Mouse (Mus musculus) forebrain, postnatal 0 days (tissue): ENCODE measurements around the gene Camta1. TPM values are rescaled to one million over a fixed set of nuclear protein-coding genes. Genes with fewer than 3 reads are reported as not detected.

Experiments used
- ATAC-seq: fragments of 200-750 bp; cut with Nextera tagmentation; 2 replicates; pipeline ENCODE4 v1.8.0; 2017; ENCODE audit warnings: mild to moderate bottlenecking, moderate library complexity
- DNase-seq: peaks from one replicate; pipeline ENCODE4 v3.0.0-alpha.2; 2015
- H3K27ac ChIP-seq: fragments of 300-500 bp; sonication (generic); 2 replicates; pipeline ENCODE4 v1.5.1; 2014; ENCODE audit warnings: low read depth, mild to moderate bottlenecking, antibody characterized with exemption, low read length, moderate library complexity, mixed read lengths
- H3K27me3 ChIP-seq: fragments of 300-500 bp; sonication (generic); 2 replicates; pipeline ENCODE4 v1.6.1; 2014; ENCODE audit warnings: mild to moderate bottlenecking, low read length, mixed read lengths; ENCODE audit not compliant: insufficient read depth
- H3K36me3 ChIP-seq: fragments of 300-500 bp; sonication (generic); 2 replicates; pipeline ENCODE4 v1.6.1; 2014; ENCODE audit warnings: mild to moderate bottlenecking, moderate library complexity; ENCODE audit not compliant: insufficient read depth
- H3K4me1 ChIP-seq: fragments of 300-500 bp; sonication (generic); 2 replicates; pipeline ENCODE4 v1.6.1; 2014; ENCODE audit warnings: antibody characterized with exemption; ENCODE audit not compliant: insufficient read depth
- H3K4me2 ChIP-seq: fragments of 300-500 bp; sonication (generic); 2 replicates; pipeline ENCODE4 v1.6.1; 2014; ENCODE audit warnings: low read depth, mild to moderate bottlenecking, moderate library complexity
- H3K4me3 ChIP-seq: fragments of 300-500 bp; sonication (generic); 2 replicates; pipeline ENCODE4 v1.5.1; 2014; ENCODE audit warnings: low read depth, low read length, mixed read lengths
- H3K9ac ChIP-seq: fragments of 300-500 bp; sonication (generic); 2 replicates; pipeline ENCODE4 v1.6.1; 2014; ENCODE audit warnings: mild to moderate bottlenecking
- H3K9me3 ChIP-seq: fragments of 300-500 bp; sonication (generic); 2 replicates; pipeline ENCODE4 v1.6.1; 2016; ENCODE audit warnings: low read length
- CTCF ChIP-seq: sonication (generic); IDR thresholded peaks from 2 replicates; pipeline ENCODE4 v1.5.1; 2016; ENCODE audit warnings: antibody characterized with exemption, control low read depth, low read depth
- WGBS: fragments of 180-500 bp; shearing (Covaris S2); extraction: QIAGEN DNeasy Blood & Tissue Kit; methylation state at CpG from one replicate; pipeline ENCODE4 v1.1.7; 2014; 5-methylcytosine and 5-hydroxymethylcytosine counted together
- polyA plus RNA-seq: library from polyadenylated mRNA; unstranded; fragments of >200 nt; fragmentation: Nextera tagmentation; extraction: Ambion mirVana; gene quantifications from 2 replicates; pipeline ENCODE4 v1.2.1, GENCODE M21; 2015
- total RNA-seq: library from RNA; depleted of rRNA; stranded (reverse); fragments of >200 nt; gene quantifications from 2 replicates; pipeline ENCODE4 v1.2.3, GENCODE M21; 2014

Gene Camta1
- total and polyA plus RNA-seq, 2 experiments from 2014 or later = 87.4 to 131 TPM

- no peak overlapping the region for H3K4me3 ChIP-seq
- no peaks in the 10 kb centered on the region for H3K9me3 ChIP-seq
- TF ChIP-seq CTCF = no peak
- no peaks in the 10 kb centered on the region for H3K27me3 ChIP-seq
- no peaks in the 10 kb centered on the region for H3K36me3 ChIP-seq
- DNase-seq (peak; percentile 45), ATAC-seq (peak; percentile 58)
- H3K27ac ChIP-seq = no peak overlapping the region
- 33% methylated on average over 13 of the region's 13 CpGs for WGBS
- H3K4me2 ChIP-seq = no peak overlapping the region
- no peaks in the 10 kb centered on the region for H3K4me1 ChIP-seq
- H3K9ac ChIP-seq = no peak overlapping the region
Measured at GRCm38 (mm10) chr4:150956369-150957105, 905.1 kb downstream of the Camta1 start.

GRCm38 (mm10) chr4:150950972-150951371 is 910.7 kb downstream of the Camta1 start:
- H3K36me3 ChIP-seq = no peaks in the 10 kb centered on the region
- no peak overlapping the region for H3K9ac ChIP-seq
- TF ChIP-seq CTCF = no peak
- no peak for DNase-seq
- WGBS = 87% methylated on average over 10 of the region's 10 CpGs
- no peaks in the 10 kb centered on the region for H3K9me3 ChIP-seq
- H3K27ac ChIP-seq = no peak overlapping the region
- H3K4me2 ChIP-seq = no peak overlapping the region
- H3K4me1 ChIP-seq = no peaks in the 10 kb centered on the region
- no peak for ATAC-seq
- no peak overlapping the region for H3K4me3 ChIP-seq
- H3K27me3 ChIP-seq = no peaks in the 10 kb centered on the region

- ATAC-seq = no peak
- Histone ChIP-seq H3K4me1 (no peaks in the 10 kb centered on the region), H3K9ac (no peak overlapping the region), H3K27me3 (no peaks in the 10 kb centered on the region), H3K4me3 (no peak overlapping the region), H3K27ac (no peak overlapping the region), H3K9me3 (no peaks in the 10 kb centered on the region), H3K4me2 (no peak overlapping the region), H3K36me3 (no peaks in the 10 kb centered on the region)
- WGBS = 94% methylated on average over 7 of the region's 7 CpGs
- no peak for TF ChIP-seq CTCF
- no peak for DNase-seq
Measured at GRCm38 (mm10) chr4:150944707-150945106, 917.0 kb downstream of the Camta1 start.

DNA sequence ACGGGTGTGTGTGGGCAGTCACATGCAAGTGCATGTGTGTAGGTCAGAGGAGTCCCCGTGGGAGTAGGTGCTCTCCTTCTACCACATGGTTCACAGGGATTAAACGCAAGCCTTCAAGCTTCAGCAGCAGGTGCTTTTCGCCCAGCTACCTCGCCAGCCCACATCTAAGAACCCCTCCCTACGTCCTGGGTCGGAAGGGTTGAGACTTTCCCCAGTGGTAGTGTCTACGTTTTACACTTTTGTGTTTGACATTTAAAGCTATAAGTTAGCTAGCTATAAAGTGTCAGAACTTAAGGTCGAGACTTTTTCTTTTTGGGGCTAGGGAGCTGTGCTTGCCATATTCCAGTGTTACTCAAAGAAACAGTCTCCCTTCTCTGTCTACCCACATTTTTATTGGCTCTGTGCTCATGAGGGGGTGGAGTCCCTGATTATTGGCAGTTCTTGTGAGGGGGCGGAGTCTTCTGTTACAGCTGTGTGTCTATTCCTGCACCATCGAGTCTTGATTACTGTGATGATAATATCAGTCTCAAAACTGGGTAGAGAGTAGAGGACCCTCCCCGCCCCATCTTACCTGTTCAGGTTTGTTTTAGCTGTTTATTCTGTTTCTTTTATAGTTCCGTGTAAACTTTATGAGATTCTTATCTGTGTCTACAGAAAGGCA is 921.6 kb downstream of the Camta1 start:
- no peaks in the 10 kb centered on the region for H3K36me3 ChIP-seq
- no peak overlapping the region for H3K9ac ChIP-seq
- 65% methylated on average over 13 of the region's 13 CpGs for WGBS
- H3K4me1 ChIP-seq = no peaks in the 10 kb centered on the region
- H3K27ac ChIP-seq = no peak overlapping the region
- H3K9me3 ChIP-seq = no peaks in the 10 kb centered on the region
- H3K4me2 ChIP-seq = no peak overlapping the region
- H3K27me3 ChIP-seq = no peaks in the 10 kb centered on the region
- DNase-seq (no peak), ATAC-seq (no peak)
- no peak overlapping the region for H3K4me3 ChIP-seq
- TF ChIP-seq CTCF = no peak

- ATAC-seq = no peak
- no peaks in the 10 kb centered on the region for H3K4me1 ChIP-seq
- no peaks in the 10 kb centered on the region for H3K36me3 ChIP-seq
- H3K4me3 ChIP-seq = no peak overlapping the region
- no peak overlapping the region for H3K27ac ChIP-seq
- no peak for DNase-seq
- no peaks in the 10 kb centered on the region for H3K9me3 ChIP-seq
- no peak for TF ChIP-seq CTCF
- WGBS = 56% methylated on average over 14 of the region's 14 CpGs
- no peak overlapping the region; the same call in 1 of the 2 replicates for H3K4me2 ChIP-seq
- H3K27me3 ChIP-seq = no peaks in the 10 kb centered on the region
- H3K9ac ChIP-seq = no peak overlapping the region
Measured at GRCm38 (mm10) chr4:150938063-150938452, 923.6 kb downstream of the Camta1 start.

- Histone ChIP-seq H3K4me2 (no peak overlapping the region; the same call in 1 of the 2 replicates), H3K4me1 (no peaks in the 10 kb centered on the region), H3K9ac (no peak overlapping the region), H3K27me3 (no peaks in the 10 kb centered on the region), H3K9me3 (no peaks in the 10 kb centered on the region), H3K36me3 (no peaks in the 10 kb centered on the region), H3K4me3 (no peak overlapping the region), H3K27ac (no peak overlapping the region)
- 80% methylated on average over 16 of the region's 16 CpGs for WGBS
- ATAC-seq (no peak), DNase-seq (no peak)
- TF ChIP-seq CTCF = no peak
Measured at GRCm38 (mm10) chr4:150937293-150938062, 924.2 kb downstream of the Camta1 start.

- ATAC-seq = no peak
Measured at GRCm38 (mm10) chr4:150933503-150933902, 928.2 kb downstream of the Camta1 start.

More at GRCm38 (mm10) chr4:150933503-150933902, 928.2 kb downstream of the Camta1 start:
- DNase-seq = no peak
- Histone ChIP-seq H3K27me3 (no peaks in the 10 kb centered on the region), H3K9ac (no peak overlapping the region), H3K4me2 (no peak overlapping the region), H3K9me3 (no peaks in the 10 kb centered on the region), H3K27ac (no peak overlapping the region), H3K4me1 (no peaks in the 10 kb centered on the region), H3K36me3 (no peaks in the 10 kb centered on the region), H3K4me3 (no peak overlapping the region)
- TF ChIP-seq CTCF = no peak
- 51% methylated on average over 1 of the region's 1 CpGs for WGBS
